Mouse (Mus musculus): ENCODE data around the gene Igsf23.

DNA sequence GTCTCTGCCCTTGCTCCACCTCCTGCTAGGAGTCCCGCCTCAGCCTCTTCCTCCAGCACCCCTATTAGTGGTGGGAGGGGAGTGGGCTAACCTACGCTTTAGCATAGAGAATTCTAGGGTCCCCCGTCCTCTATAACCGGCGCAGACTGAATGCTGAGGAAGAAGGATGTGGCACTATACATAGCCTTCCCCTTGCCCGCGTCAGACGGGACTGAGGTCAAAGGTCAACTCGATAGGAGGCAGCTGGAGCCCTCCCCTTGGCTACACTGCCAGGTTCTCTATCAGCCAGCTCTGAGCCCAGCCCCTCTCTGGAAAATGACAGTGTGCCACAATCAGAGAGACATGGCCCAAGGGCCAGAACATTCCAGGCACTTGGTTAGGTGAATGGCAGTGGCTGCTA is at the start of gene Igsf23:
- TF ChIP-seq POLR2A (IDR thresholded peaks at IDR 0.05; ENCODE audit: borderline replicate concordance, extremely low read depth, insufficient read depth, insufficient read length, poor library complexity, severe bottlenecking) = no peak
- TF ChIP-seq CTCF (IDR thresholded peaks at IDR 0.05; ENCODE audit: borderline replicate concordance, extremely low read depth, insufficient read depth, insufficient read length) = no peak
